Mouse (Mus musculus): ENCODE measurements around the gene Il20ra. TPM values are rescaled to one million over a fixed set of nuclear protein-coding genes. Genes with fewer than 3 reads are reported as not detected.
"Not testable (repeated sequence)": the region's sequence is repeated elsewhere in the genome, so short reads cannot be mapped to it uniquely, and the experiment has no call there.

Gene Il20ra
- total and polyA plus RNA-seq, 3 experiments: not detected

DNA sequence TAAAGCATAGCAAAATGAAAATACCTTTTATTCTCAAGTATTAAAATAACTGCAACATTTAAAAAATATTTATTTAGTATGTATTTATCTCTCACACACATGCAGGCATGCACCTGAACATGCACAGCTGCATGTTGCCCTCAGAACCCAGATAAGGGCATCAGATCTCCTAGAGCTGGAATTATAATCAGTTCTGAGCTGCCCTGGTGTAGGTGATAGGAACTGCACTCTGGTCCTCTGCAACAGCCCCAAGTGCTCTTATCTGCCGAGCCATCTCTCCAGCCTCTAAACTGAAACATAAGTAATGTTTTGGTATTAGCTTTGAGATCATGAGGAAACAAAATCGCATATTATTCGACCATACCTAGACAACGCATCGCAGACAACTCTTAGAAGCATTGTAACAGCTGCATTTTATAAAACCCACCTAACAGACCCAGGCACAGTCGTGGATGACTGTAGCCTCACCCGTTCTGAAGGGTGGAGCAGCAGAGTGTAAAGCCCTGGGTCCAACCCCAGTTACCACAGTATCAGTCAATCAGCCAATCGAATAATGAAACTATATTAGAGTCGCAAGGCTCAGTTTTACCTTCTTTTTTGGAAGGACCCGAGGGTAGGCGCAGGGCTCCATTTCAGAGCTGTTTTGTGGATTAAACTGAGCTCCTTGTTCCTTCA is 11.9 kb downstream of the Il20ra start:
- Histone ChIP-seq H3K4me1 (ENCODE audit: control insufficient read depth in 1 of 2, insufficient read depth in 2 of 2) (0 out of 4 replicates have a peak, but pooled peaks cover 0 to 2% of the 10 kb centered on the region in 2 experiments), H3K27me3 (replicated peaks) (no peaks in the 10 kb centered on the region), H3K36me3 (replicated peaks in 1 of 2; ENCODE audit: control insufficient read depth in 1 of 2, insufficient read depth in 1 of 2, low read length in 1 of 2) (no peaks in the 10 kb centered on the region), H3K9ac (ENCODE audit: insufficient read depth, low read depth) (no peak overlapping the region), H3K79me2 (replicated peaks; ENCODE audit: control insufficient read depth, extremely low read depth, insufficient read depth, poor library complexity, severe bottlenecking) (no peaks in the 10 kb centered on the region), H3K4me2 (ENCODE audit: insufficient read depth, low read depth, poor library complexity, severe bottlenecking) (no peak overlapping the region), H3K4me3 (replicated peaks in 1 of 3; ENCODE audit: low read depth in 2 of 3, low read length in 2 of 3, poor library complexity in 1 of 3) (no peak overlapping the region), H3K27ac (ENCODE audit: insufficient read depth, low read depth) (no peak overlapping the region), H3K9me3 (replicated peaks; ENCODE audit: low read length) (no peaks in the 10 kb centered on the region)
- in situ Hi-C loops (cut with MboI; ENCODE audit: low pct_ligation_motif_present, low pct_unique_long_range_greater_than_20kb, low sequenced_read_pairs) (no loop called here), dilution Hi-C loops (cut with MboI; ENCODE audit: extremely low pct_ligation_motif_present, extremely low pct_unique_long_range_greater_than_20kb, low sequenced_read_pairs) (no loop called here)
- TF ChIP-seq CTCF (conservative IDR thresholded peaks at IDR 0.05 in 1 of 2, IDR thresholded peaks at IDR 0.05 in 1 of 2; ENCODE audit: low read depth in 2 of 2, low read length in 2 of 2): 0 out of 4 replicates have a peak, but pooled peaks of 1 of the 2 experiments have one; percentile 7
- no peak for TF ChIP-seq IRF4 (IDR thresholded peaks at IDR 0.05; ENCODE audit: low read depth, low read length)
- DNase-seq (ENCODE audit: extremely low read depth): no peak

GRCm38 (mm10) chr10:19738442-19738841 is 26.1 kb downstream of the Il20ra start:
- in situ Hi-C loops (cut with MboI; ENCODE audit: low pct_ligation_motif_present, low pct_unique_long_range_greater_than_20kb, low sequenced_read_pairs): loop anchor here (25.0 kb wide), 1 partner anchor 399 kb away; the partner anchor contains the start of gene Map7
- H3K4me3 ChIP-seq (replicated peaks in 1 of 3; ENCODE audit: low read depth in 2 of 3, low read length in 2 of 3, poor library complexity in 1 of 3); H3K9ac ChIP-seq (ENCODE audit: insufficient read depth, low read depth); H3K79me2 ChIP-seq (replicated peaks; ENCODE audit: control insufficient read depth, extremely low read depth, insufficient read depth, poor library complexity, severe bottlenecking); H3K36me3 ChIP-seq (replicated peaks in 1 of 2; ENCODE audit: control insufficient read depth in 1 of 2, insufficient read depth in 1 of 2, low read length in 1 of 2); H3K27ac ChIP-seq (ENCODE audit: insufficient read depth, low read depth); dilution Hi-C loops (cut with MboI; ENCODE audit: extremely low pct_ligation_motif_present, extremely low pct_unique_long_range_greater_than_20kb, low sequenced_read_pairs); H3K4me2 ChIP-seq (ENCODE audit: insufficient read depth, low read depth, poor library complexity, severe bottlenecking); H3K4me1 ChIP-seq (ENCODE audit: control insufficient read depth in 1 of 2, insufficient read depth in 2 of 2); H3K27me3 ChIP-seq (replicated peaks); DNase-seq (ENCODE audit: extremely low read depth); H3K9me3 ChIP-seq (replicated peaks; ENCODE audit: low read length): not testable (repeated sequence)

- Histone ChIP-seq H3K9ac (ENCODE audit: insufficient read depth, low read depth) (no peak overlapping the region), H3K79me2 (replicated peaks; ENCODE audit: control insufficient read depth, extremely low read depth, insufficient read depth, poor library complexity, severe bottlenecking) (no peaks in the 10 kb centered on the region), H3K4me1 (ENCODE audit: control insufficient read depth in 1 of 2, insufficient read depth in 2 of 2) (no peaks in the 10 kb centered on the region), H3K9me3 (replicated peaks; ENCODE audit: low read length) (no peaks in the 10 kb centered on the region), H3K36me3 (replicated peaks in 1 of 2; ENCODE audit: control insufficient read depth in 1 of 2, insufficient read depth in 1 of 2, low read length in 1 of 2) (no peaks in the 10 kb centered on the region), H3K27me3 (replicated peaks) (no peaks in the 10 kb centered on the region), H3K4me2 (ENCODE audit: insufficient read depth, low read depth, poor library complexity, severe bottlenecking) (no peak overlapping the region), H3K27ac (ENCODE audit: insufficient read depth, low read depth) (no peak overlapping the region), H3K4me3 (replicated peaks in 1 of 3; ENCODE audit: low read depth in 2 of 3, low read length in 2 of 3, poor library complexity in 1 of 3) (no peak overlapping the region)
- dilution Hi-C loops (cut with MboI; ENCODE audit: extremely low pct_ligation_motif_present, extremely low pct_unique_long_range_greater_than_20kb, low sequenced_read_pairs): no loop called here
- in situ Hi-C loops (cut with MboI; ENCODE audit: low pct_ligation_motif_present, low pct_unique_long_range_greater_than_20kb, low sequenced_read_pairs): loop anchor here (25.0 kb wide), 1 partner anchor 392 kb away; the partner anchor contains the start of gene Map7
- TF ChIP-seq MAZ (IDR thresholded peaks at IDR 0.05; ENCODE audit: low read depth, low read length) (no peak), BHLHE40 (IDR thresholded peaks at IDR 0.05; ENCODE audit: low read depth, low read length) (no peak), ZMIZ1 (IDR thresholded peaks at IDR 0.05; ENCODE audit: low read depth, low read length) (no peak), SMC3 (IDR thresholded peaks at IDR 0.05; ENCODE audit: low read depth, low read length) (peak; percentile 22; the same call in 1 of the 2 replicates), MAX (IDR thresholded peaks at IDR 0.05; ENCODE audit: low read length) (no peak), RAD21 (IDR thresholded peaks at IDR 0.05; ENCODE audit: low read depth, low read length) (peak; percentile 43), MYC (IDR thresholded peaks at IDR 0.05; ENCODE audit: low read depth, low read length) (no peak), SIN3A (IDR thresholded peaks at IDR 0.05; ENCODE audit: low read length) (no peak), MEF2A (IDR thresholded peaks at IDR 0.05; ENCODE audit: borderline replicate concordance, low read depth, low read length) (no peak), USF2 (conservative IDR thresholded peaks at IDR 0.05; ENCODE audit: low read depth, low read length) (no peak), JUN (IDR thresholded peaks at IDR 0.05; ENCODE audit: insufficient read depth, low read depth, low read length) (no peak), TBP (conservative IDR thresholded peaks at IDR 0.05; ENCODE audit: low read depth, low read length) (no peak), CTCF (conservative IDR thresholded peaks at IDR 0.05 in 1 of 2, IDR thresholded peaks at IDR 0.05 in 1 of 2; ENCODE audit: low read depth in 2 of 2, low read length in 2 of 2) (peak in 1 of 2 experiments; percentile 46; a peak in 2 of 4 replicates)
- peak; percentile 4 for DNase-seq (ENCODE audit: extremely low read depth)
Measured at GRCm38 (mm10) chr10:19745662-19746061, 33.3 kb downstream of the Il20ra start.

Data from CH12.LX (cell line).